Mouse (Mus musculus): ENCODE results near the gene Rps6ka5. TPM values are rescaled to one million over a fixed set of nuclear protein-coding genes. Genes with fewer than 3 reads are reported as not detected.

Gene Rps6ka5
- polyA plus RNA-seq, 1 experiment from 2014 or later, result 1.4 TPM

DNA sequence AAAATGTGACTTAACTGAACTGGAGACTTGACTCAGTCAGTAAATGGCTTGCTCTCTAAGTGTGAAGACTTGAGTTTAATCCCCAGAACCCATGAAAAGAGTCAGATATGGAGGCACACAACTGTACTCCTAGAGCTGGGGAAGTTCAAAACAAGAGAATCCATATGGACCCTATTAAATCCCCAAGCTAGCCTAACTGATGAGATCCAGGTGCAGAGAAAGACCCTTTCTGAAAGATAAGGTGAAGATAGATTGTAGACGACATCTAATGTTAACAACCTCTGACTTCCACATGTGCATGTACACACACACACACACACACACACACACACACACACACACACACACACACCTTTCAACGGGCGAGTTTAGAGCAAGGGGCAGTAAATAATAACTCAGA lies 86.1 kb downstream of the Rps6ka5 start:
- Histone ChIP-seq H3K27ac (no peak overlapping the region), H3K4me1 (replicated peaks) (peaks cover 2% of the 10 kb centered on the region), H3K4me2 (no peak overlapping the region), H3K4me3 (replicated peaks) (no peak overlapping the region), H3K9ac (no peak overlapping the region), H3K36me3 (no peaks in the 10 kb centered on the region), H3K27me3 (no peaks in the 10 kb centered on the region), H3K9me3 (replicated peaks) (no peaks in the 10 kb centered on the region)
- ATAC-seq (ENCODE audit: low read depth), result no peak
- 49% methylated on average over 3 of the region's 3 CpGs for WGBS (ENCODE audit: insufficient replicate concordance)
- no peak for DNase-seq

DNA sequence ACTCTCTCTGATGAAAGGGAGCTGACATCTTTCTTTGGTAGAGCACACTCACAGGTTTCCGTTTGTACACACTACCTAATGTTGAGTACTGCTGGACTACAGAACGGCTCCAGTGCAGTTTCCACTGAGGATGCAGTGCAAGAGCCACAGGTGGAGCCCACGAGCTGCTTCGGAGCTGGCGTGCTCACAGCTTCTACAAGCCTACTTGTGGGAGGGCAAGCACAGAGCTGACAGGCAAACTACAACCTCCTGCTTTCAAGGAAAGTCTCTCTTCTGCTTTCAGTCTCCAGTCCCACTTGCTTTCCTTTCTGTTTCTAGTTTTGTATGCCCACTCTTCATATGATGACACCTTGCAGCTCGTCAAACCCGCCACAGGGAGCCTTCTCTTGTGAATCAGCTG lies 87.1 kb downstream of the Rps6ka5 start:
- WGBS (ENCODE audit: insufficient replicate concordance), result 37% methylated on average over 7 of the region's 7 CpGs
- Histone ChIP-seq H3K4me1 (replicated peaks) (peaks cover 2% of the 10 kb centered on the region), H3K9me3 (replicated peaks) (no peaks in the 10 kb centered on the region), H3K27me3 (no peaks in the 10 kb centered on the region), H3K36me3 (no peaks in the 10 kb centered on the region), H3K9ac (no peak overlapping the region), H3K4me2 (no peak overlapping the region), H3K4me3 (replicated peaks) (no peak overlapping the region), H3K27ac (no peak overlapping the region)
- ATAC-seq (ENCODE audit: low read depth), result no peak
- DNase-seq, result no peak

DNA sequence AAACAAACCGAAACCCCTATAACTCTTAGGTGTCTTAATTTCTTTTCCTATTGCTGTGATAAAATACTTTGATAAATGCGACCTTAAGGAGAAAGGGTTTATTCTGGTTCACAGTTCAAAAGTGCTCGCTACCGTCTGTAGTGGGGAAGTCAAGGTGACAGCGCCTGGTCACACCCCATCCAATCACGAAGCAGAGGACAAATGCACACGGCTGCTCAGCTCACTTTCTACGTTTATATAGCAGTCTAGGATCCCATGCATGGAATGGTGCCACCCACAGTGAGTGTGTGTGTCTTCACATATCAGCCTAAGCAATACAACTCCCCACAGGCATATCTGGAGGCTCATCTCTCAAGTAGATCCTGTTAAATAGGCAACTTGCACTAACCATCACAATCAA lies 88.9 kb downstream of the Rps6ka5 start:
- WGBS (ENCODE audit: insufficient replicate concordance), result 71% methylated on average over 8 of the region's 8 CpGs
- Histone ChIP-seq H3K27me3 (no peaks in the 10 kb centered on the region), H3K27ac (no peak overlapping the region), H3K9me3 (replicated peaks) (no peaks in the 10 kb centered on the region), H3K9ac (no peak overlapping the region), H3K4me2 (no peak overlapping the region), H3K4me3 (replicated peaks) (no peak overlapping the region), H3K4me1 (replicated peaks) (peaks cover 2% of the 10 kb centered on the region), H3K36me3 (no peaks in the 10 kb centered on the region)
- DNase-seq, result no peak
- no peak for ATAC-seq (ENCODE audit: low read depth)

DNA sequence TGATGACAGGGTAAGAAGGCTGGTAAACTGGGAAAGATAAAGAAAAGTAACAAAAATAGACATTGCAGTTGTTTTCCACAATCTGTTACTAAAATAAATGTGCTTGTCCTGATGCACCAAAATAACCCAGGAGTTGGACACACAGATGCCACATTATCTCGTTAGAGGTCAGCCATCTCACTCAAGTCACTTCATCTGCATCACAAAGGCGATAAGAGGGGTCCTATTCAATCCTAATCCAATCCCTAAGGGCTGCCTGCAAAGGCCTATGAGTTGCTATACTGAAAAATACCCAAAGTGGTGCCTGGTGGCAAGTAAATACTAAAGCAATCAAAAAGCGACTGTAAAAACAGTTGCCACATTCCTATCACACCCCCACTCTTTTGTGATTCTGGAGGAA lies 90.0 kb downstream of the Rps6ka5 start:
- Histone ChIP-seq H3K4me2 (no peak overlapping the region), H3K4me1 (replicated peaks) (peaks cover 6% of the 10 kb centered on the region), H3K36me3 (no peaks in the 10 kb centered on the region), H3K9ac (no peak overlapping the region), H3K9me3 (replicated peaks) (no peaks in the 10 kb centered on the region), H3K27me3 (no peaks in the 10 kb centered on the region), H3K27ac (no peak overlapping the region), H3K4me3 (replicated peaks) (no peak overlapping the region)
- DNase-seq, result no peak
- ATAC-seq (ENCODE audit: low read depth), result no peak
- 46% methylated on average over 3 of the region's 3 CpGs for WGBS (ENCODE audit: insufficient replicate concordance)

DNA sequence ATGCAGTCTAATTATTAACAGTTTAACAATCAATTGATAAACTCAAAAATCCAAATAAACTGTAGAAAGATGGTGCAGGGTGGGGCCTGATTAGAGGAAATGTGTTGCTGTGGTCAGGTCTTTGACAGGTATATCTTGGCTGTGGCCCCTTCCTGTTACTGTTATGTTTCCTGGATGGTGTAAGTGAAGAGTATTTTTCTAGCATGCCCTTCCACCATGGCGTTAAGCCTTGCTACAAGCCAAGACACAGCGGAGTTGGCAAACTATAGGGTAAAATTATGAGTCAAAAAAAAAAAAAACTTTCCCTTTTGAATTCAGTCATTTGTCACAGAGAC lies 90.5 kb downstream of the Rps6ka5 start:
- WGBS (ENCODE audit: insufficient replicate concordance), result 45% methylated on average over 2 of the region's 2 CpGs
- ATAC-seq (ENCODE audit: low read depth), result no peak
- peaks cover 6% of the 10 kb centered on the region for H3K4me1 ChIP-seq (replicated peaks)

DNA sequence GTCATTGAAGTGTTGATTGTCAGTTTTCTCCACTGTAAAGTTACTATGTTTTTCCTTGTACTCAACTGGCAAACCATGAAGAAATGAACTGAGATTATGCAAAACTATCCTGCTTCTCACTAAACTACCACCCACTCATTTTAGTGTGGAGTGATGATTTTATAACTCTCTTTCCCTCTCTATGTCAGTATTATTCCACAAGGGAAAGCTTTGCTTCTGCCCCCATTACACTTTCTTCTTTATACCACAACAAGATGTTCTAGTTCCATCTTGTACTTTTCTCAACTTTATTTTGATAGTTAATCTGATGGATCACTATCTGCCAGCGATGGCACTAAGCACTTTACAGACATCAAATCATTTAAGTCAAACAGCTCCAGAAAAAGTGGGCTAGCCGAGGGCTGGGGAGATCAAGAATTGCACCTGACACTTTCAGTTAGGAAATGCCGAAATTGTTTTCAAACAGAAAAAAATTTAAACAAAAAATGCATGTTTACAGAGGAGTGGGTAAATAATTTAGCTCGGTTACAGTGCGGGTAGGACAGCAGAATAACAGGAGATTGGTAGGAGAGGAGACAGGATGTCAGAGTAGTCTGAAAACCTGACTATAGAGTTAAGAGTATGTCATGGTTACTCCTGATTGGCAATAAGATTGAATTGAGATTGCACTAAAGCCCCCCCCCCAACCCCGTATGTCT lies 91.0 kb downstream of the Rps6ka5 start:
- H3K9me3 ChIP-seq (replicated peaks), result no peaks in the 10 kb centered on the region
- no peaks in the 10 kb centered on the region for H3K36me3 ChIP-seq
- no peaks in the 10 kb centered on the region for H3K27me3 ChIP-seq
- no peak for DNase-seq
- no peak overlapping the region for H3K27ac ChIP-seq
- H3K4me1 ChIP-seq (replicated peaks), result peaks cover 6% of the 10 kb centered on the region
- H3K4me2 ChIP-seq, result no peak overlapping the region
- WGBS (ENCODE audit: insufficient replicate concordance), result 52% methylated on average over 6 of the region's 6 CpGs
- no peak overlapping the region for H3K9ac ChIP-seq
- no peak for ATAC-seq (ENCODE audit: low read depth)
- H3K4me3 ChIP-seq (replicated peaks), result no peak overlapping the region

More for the DNA sequence above, 90.5 kb downstream of the Rps6ka5 start:
- no peak overlapping the region for H3K9ac ChIP-seq
- no peak overlapping the region for H3K4me3 ChIP-seq (replicated peaks)
- H3K9me3 ChIP-seq (replicated peaks), result no peaks in the 10 kb centered on the region
- H3K4me2 ChIP-seq, result no peak overlapping the region
- no peak overlapping the region for H3K27ac ChIP-seq
- no peak for DNase-seq
- no peaks in the 10 kb centered on the region for H3K36me3 ChIP-seq
- no peaks in the 10 kb centered on the region for H3K27me3 ChIP-seq

DNA sequence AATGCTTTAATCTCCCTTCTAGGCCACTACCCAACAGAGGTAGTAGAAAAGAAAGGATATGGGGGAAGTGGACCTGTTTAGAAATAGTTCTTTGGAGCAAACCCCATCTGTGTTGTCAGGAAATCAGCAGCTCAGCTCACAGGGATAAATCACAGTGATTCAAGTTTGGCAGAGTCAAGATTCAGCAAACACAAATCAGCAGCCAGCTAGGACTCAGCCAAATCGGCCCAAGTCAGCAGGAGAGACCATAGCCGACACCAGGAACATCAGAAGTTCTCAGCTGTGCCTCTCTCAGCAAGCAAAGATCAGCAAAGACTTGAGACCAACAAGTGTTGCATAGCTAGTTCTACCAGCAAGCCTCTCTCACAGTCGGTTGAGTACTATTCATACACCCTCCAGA lies 93.6 kb downstream of the Rps6ka5 start:
- Histone ChIP-seq H3K9me3 (replicated peaks) (no peaks in the 10 kb centered on the region), H3K4me2 (no peak overlapping the region), H3K4me1 (replicated peaks) (peaks cover 6% of the 10 kb centered on the region), H3K36me3 (no peaks in the 10 kb centered on the region), H3K27me3 (no peaks in the 10 kb centered on the region), H3K9ac (no peak overlapping the region), H3K4me3 (replicated peaks) (no peak overlapping the region), H3K27ac (no peak overlapping the region)
- 76% methylated on average over 3 of the region's 3 CpGs for WGBS (ENCODE audit: insufficient replicate concordance)
- ATAC-seq (ENCODE audit: low read depth) (no peak), DNase-seq (no peak)

DNA sequence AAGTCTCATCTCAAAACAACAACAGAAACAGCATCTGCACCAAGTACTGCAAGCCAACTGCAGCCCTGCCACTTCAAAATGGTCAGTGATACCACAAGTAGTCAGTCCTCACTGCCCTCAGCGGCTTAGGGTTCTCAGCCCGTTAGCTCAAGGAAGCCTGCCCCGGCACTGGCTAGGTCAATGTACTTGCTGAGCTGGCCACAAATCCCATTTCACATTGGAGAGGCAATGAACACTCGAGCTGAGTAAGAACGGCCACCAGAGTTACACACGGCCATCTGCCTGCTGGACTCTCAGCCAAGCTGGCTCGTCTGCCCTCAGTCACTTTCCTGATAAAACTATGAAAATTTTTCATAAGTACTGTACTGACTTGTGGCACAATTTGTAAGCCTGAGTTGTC lies 95.5 kb downstream of the Rps6ka5 start:
- Histone ChIP-seq H3K4me2 (no peak overlapping the region), H3K27ac (no peak overlapping the region), H3K9me3 (replicated peaks) (no peaks in the 10 kb centered on the region), H3K4me1 (replicated peaks) (peaks cover 9% of the 10 kb centered on the region), H3K4me3 (replicated peaks) (no peak overlapping the region), H3K36me3 (no peaks in the 10 kb centered on the region), H3K9ac (no peak overlapping the region), H3K27me3 (no peaks in the 10 kb centered on the region)
- whole genome bisulfite sequencing (ENCODE audit: insufficient replicate concordance), result 76% methylated on average over 7 of the region's 7 CpGs
- ATAC-seq (ENCODE audit: low read depth) (no peak), DNase-seq (no peak)

DNA sequence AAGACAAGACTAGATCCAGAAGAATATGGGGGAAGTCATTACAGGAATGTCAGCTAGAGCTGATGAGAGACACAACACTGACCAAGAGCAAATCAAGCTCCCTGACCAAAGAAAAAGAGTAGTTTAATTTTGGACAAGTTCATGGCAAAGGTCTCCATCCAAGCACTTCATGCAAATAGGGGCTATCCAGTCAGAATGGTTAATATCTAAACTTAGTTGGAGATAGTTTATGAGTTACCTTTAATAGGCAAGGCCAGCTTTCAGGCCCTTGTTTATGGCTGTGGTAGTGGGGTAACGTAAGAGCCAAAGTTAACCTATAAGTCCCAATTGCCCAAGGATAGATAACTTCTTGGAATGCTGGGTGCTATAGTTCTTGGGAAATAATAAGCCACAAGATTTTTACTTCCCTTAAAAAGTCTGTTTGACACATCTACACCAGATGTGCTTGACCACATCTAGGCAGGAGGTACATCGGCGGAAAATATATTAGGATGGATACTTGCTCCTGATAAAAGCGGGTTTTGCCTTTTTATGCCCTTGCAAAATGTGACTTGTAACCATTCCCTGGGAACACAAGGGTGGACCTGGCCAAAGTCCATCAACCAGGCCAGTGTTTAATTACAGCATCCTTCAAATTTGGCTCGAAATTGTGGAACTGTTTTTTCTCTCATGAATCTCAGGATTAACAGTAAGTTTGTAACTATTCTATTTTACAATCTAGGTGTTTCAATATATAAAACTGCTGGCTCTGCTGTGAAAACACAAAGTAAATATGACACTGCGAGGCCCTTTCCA lies 97.5 kb downstream of the Rps6ka5 start:
- Histone ChIP-seq H3K4me1 (replicated peaks) (0 out of 2 replicates have a peak, but pooled peaks cover 7% of the 10 kb centered on the region), H3K36me3 (no peaks in the 10 kb centered on the region), H3K4me2 (no peak overlapping the region), H3K4me3 (replicated peaks) (no peak overlapping the region), H3K27ac (no peak overlapping the region), H3K9me3 (replicated peaks) (no peaks in the 10 kb centered on the region), H3K9ac (no peak overlapping the region), H3K27me3 (no peaks in the 10 kb centered on the region)
- DNase-seq (no peak), ATAC-seq (ENCODE audit: low read depth) (no peak)
- WGBS (ENCODE audit: insufficient replicate concordance), result 72% methylated on average over 6 of the region's 6 CpGs

DNA sequence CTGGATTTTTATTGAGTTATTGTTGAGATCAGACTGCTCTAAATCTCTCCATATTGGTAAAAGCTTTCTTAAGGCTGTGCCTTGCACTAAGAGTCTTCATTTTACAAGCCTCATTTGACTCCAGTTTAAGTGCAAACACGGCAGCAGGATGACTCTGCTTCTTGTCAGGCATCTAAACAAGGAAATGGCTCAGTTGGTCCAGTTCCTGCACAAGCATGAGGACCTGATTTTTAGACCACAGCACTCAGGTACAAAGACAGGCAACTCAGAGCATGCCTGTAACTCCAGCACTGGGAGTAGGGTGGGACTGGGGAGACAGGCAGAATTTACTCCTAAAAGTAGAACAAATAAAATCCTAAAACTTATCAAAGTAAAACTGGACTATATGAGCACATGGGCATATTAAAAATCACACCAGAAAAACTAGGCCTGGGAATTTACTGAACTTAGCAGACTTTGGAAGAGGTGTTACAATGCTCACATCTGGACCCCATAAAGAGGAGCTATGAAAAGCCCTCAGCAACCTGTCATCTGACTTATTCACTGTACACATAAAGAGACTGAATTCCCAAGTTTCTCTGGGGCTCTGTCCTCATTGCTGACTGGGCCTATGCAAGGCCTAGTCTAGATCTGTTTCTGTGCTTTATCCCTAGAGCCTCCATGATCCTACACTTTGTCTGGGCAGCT lies 99.6 kb downstream of the Rps6ka5 start:
- Histone ChIP-seq H3K27me3 (no peaks in the 10 kb centered on the region), H3K9ac (no peak overlapping the region), H3K4me1 (replicated peaks) (0 out of 2 replicates have a peak, but pooled peaks cover 4% of the 10 kb centered on the region), H3K27ac (no peak overlapping the region), H3K9me3 (replicated peaks) (no peaks in the 10 kb centered on the region), H3K4me3 (replicated peaks) (no peak overlapping the region), H3K4me2 (no peak overlapping the region), H3K36me3 (no peaks in the 10 kb centered on the region)
- no peak for ATAC-seq (ENCODE audit: low read depth)
- no peak for DNase-seq
- 8% methylated on average over 1 of the region's 1 CpGs for WGBS (ENCODE audit: insufficient replicate concordance)

DNA sequence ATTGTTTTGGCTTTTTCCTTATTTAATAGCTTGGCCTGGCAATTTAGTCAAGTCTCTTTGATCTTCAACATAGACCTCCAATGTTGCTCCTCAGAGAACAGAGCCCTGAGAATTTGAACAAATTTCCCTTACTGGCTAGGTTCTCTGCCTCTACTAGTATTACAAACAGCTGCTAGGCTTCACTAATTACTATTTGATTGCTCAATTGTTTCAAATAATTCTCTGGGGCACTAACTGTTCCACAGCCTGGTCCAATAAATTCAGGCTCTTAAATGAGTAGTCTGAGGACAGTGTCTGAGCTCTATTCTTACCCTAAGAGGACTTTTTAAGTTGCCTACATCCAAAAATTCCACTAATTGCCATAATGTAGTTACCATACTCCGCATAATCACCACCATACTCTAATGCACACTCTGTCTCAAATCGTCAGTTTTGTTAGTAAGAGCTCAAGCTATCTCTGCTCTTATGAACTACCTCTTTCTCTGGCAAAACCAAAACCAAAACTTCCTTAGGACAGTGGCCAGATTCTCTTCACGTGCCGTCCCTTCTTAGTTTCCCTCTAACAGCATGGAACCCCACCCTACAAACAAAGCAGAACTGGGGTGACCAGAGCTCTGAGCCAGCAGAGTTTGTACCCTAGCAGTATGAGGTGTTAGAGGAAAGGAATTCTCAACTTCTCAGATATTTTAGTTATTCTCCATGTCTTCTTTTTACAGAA lies 100.4 kb downstream of the Rps6ka5 start:
- no peak for DNase-seq
- Histone ChIP-seq H3K36me3 (no peaks in the 10 kb centered on the region), H3K4me1 (replicated peaks) (0 out of 2 replicates have a peak, but pooled peaks cover 4% of the 10 kb centered on the region), H3K4me3 (replicated peaks) (no peak overlapping the region), H3K9ac (no peak overlapping the region), H3K27ac (no peak overlapping the region), H3K27me3 (no peaks in the 10 kb centered on the region), H3K9me3 (replicated peaks) (no peaks in the 10 kb centered on the region), H3K4me2 (no peak overlapping the region)
- ATAC-seq (ENCODE audit: low read depth), result no peak
- 42% methylated on average over 4 of the region's 4 CpGs for WGBS (ENCODE audit: insufficient replicate concordance)
